Mouse (Mus musculus) testis, adult 2 months (tissue): ENCODE measurements around the gene Reln. TPM values are rescaled to one million over a fixed set of nuclear protein-coding genes. Genes with fewer than 3 reads are reported as not detected.

Experiments used
- H3K27ac ChIP-seq: fragments of 200-500 bp; 2 replicates; pipeline ENCODE4 v1.5.1; 2012; ENCODE audit warnings: low read depth, low read length; ENCODE audit not compliant: control insufficient read depth, insufficient read depth
- H3K27me3 ChIP-seq: fragments of 200-500 bp; 2 replicates; pipeline ENCODE4 v1.6.1; 2012; ENCODE audit warnings: mild to moderate bottlenecking, low read length, moderate library complexity; ENCODE audit not compliant: control insufficient read depth, insufficient read depth
- H3K36me3 ChIP-seq: fragments of 200-500 bp; 2 replicates; pipeline ENCODE4 v1.6.1; 2012; ENCODE audit warnings: mild to moderate bottlenecking, low read length; ENCODE audit not compliant: control insufficient read depth, insufficient read depth
- H3K4me1 ChIP-seq: fragments of 200-500 bp; 2 replicates; pipeline ENCODE4 v1.6.1; 2012; ENCODE audit warnings: low read length; ENCODE audit not compliant: control insufficient read depth, insufficient read depth
- H3K4me3 ChIP-seq: fragments of 200-500 bp; 2 replicates; pipeline ENCODE4 v1.5.1; 2012; ENCODE audit warnings: low read depth, mild to moderate bottlenecking, low read length, moderate library complexity, mixed read lengths; ENCODE audit not compliant: control insufficient read depth
- CTCF ChIP-seq: fragments of 200-500 bp; IDR thresholded peaks from 2 replicates; pipeline ENCODE4 v1.5.1; 2012; ENCODE audit warnings: low read depth, mild to moderate bottlenecking, inconsistent platforms, low read length, moderate library complexity; ENCODE audit not compliant: control insufficient read depth, insufficient read depth, insufficient replicate concordance
- POLR2A ChIP-seq: fragments of 200-500 bp; IDR thresholded peaks from 2 replicates; pipeline ENCODE4 v1.6.1; 2012; ENCODE audit warnings: low read depth, mild to moderate bottlenecking, inconsistent platforms, low read length, moderate library complexity; ENCODE audit not compliant: control insufficient read depth
- polyA plus RNA-seq: library from polyadenylated mRNA; depleted of rRNA; stranded (reverse); fragments of >200 nt; gene quantifications from 2 replicates; pipeline ENCODE4 v1.2.3, GENCODE M21; 2012; rRNA removed

The Reln gene
- polyA plus RNA-seq, 1 experiment = 11.5 TPM

DNA sequence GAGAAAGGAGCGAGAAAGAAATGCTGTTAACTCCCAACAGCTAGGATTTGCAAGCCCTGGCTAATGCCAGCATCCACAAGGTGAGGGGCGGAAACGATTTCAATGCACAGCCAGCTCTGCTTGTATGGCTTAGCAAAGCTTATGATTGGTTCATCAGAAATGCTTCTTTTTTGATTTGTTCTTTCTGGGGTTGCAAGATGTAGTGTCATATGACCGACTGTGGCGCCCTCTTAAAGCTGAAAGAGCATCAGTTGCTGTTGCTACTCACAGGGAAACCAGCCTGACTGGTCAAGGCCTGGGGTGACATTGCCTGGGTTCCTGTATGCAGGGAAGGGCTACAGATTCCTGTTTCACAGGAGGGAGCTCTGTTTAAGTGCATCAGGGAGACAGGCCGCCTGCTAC lies 478.2 kb downstream of the Reln start:
- TF ChIP-seq CTCF = no peak
- no peak for TF ChIP-seq POLR2A
- Histone ChIP-seq H3K4me3 (no peak overlapping the region), H3K36me3 (no peaks in the 10 kb centered on the region), H3K27me3 (no peaks in the 10 kb centered on the region), H3K27ac (no peak overlapping the region), H3K4me1 (peaks cover 11% of the 10 kb centered on the region)

DNA sequence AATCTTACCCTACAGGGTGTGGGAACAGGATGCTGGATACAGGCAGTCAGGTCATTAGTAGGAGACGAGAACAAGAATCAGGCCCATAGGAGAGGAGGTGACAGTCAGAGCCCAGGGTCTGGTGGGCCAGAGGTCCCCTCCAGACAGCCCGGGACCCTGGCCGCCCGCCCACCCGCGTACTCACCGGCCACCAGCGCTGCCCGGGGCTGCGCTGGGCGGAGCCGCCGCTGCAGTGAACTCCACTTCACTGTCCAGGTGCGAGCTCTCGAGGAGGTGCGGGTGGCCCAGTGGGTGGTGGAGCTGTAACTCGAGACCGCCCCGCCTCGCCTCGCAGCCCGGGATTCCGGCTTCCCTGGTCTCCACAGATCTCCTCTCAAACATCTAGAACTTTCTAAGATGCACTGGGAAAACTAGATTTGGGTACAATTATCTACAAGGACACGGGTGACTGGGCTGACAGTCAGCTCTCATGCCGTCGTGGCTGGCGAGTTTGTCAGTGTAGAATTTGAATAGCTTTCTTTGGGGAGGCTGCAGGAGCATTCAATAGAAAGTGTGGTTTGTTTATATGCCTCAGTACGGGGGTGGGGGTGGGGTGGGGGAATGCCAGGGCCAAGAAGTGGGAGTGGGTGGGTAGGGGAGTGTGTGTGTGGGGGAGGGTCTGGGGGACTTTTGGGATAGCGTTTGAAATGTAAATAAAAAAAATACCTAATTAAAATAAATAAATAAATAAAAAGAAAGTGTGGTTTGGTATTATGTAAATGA lies 479.0 kb downstream of the Reln start, which contains the start of gene Slc26a5:
Slc26a5 (minus strand) TSS at position 259 of the 762 bp plus-strand sequence.
- no peaks in the 10 kb centered on the region for H3K36me3 ChIP-seq
- no peaks in the 10 kb centered on the region for H3K27me3 ChIP-seq
- H3K4me3 ChIP-seq = peak within 1 kb of the TSS; percentile 26
- TF ChIP-seq POLR2A = no peak
- no peak for TF ChIP-seq CTCF
- H3K4me1 ChIP-seq = peaks cover 11% of the 10 kb centered on the region
- no peak within 1 kb of the TSS for H3K27ac ChIP-seq

DNA sequence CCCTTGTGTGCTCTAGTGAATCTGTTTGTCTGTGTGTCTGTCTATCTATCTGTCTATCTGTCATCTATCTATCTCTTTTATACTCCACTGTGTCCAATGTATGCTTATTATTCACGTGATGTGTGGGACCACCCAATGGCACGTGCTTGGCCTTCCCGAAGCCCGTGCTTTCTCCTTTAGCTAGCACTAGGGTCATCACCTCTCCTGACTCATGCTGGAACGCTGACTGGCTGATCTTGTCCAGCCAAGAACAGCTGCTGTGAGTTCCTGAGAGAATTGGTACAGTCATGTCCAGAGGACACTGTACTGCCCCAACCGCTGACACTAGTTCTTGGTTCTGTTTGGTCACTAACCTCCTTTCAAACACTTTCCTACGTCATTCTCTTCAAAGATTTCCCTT lies 485.8 kb downstream of the Reln start:
- Histone ChIP-seq H3K27me3 (no peaks in the 10 kb centered on the region), H3K27ac (no peak overlapping the region), H3K4me1 (no peaks in the 10 kb centered on the region), H3K36me3 (no peaks in the 10 kb centered on the region), H3K4me3 (no peak overlapping the region)
- TF ChIP-seq POLR2A (no peak), CTCF (no peak)

DNA sequence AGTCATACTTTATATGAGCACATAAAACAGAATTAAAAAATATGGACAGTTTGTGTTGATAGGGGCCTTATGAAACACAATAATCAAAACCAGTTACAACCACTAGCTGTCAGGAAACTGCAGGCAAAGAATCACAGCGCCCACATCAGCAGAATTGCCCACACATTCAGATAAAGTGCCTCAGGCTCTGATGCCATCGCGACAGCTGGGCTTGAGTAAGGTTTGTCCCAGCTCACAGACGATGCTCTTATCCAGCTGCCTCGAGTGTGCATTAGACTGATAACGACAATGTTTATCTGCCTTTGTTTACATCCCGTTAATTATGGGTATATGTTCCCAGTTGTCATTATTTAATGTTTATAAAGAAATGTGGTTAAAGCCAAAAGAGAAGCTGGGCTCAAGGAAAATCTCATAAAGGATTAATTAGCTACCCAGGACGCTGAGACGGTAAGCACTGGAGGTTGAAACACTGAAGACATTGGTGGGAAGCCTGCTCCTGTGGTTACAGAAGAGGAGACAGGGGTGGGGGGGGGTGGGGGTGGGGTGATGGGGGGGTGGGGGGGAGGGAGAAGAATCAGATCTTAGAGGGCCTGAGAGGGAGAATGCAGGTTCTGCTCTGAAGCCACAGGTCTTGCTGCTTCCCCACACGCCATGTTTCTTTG lies 492.7 kb downstream of the Reln start:
- Histone ChIP-seq H3K27me3 (no peaks in the 10 kb centered on the region), H3K4me3 (no peak overlapping the region), H3K36me3 (no peaks in the 10 kb centered on the region), H3K4me1 (peaks cover 2% of the 10 kb centered on the region; the same call in 1 of the 2 replicates), H3K27ac (no peak overlapping the region)
- TF ChIP-seq CTCF = no peak
- TF ChIP-seq POLR2A = no peak

DNA sequence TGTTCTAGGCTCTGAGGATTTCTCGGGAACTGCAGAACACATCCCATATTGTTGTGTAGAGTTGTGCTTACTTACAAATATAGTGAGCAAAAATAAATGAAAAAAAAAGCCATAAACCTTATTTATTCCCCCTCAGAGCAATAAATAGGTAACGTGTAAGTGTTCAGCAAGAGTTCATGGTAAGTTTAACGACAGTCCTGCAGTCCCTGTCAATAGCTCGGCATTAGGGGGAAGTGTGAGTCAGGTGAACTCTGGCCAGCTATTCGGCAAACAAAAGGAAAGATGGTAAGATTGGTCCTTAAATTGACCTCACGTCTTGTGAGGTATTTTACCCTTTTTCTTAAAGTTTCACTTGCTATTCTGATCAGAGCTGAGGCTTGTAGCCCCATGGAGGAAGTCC lies 497.1 kb downstream of the Reln start:
- H3K27me3 ChIP-seq = no peaks in the 10 kb centered on the region
- no peak overlapping the region for H3K4me3 ChIP-seq
- peaks cover 3% of the 10 kb centered on the region; the same call in 1 of the 2 replicates for H3K4me1 ChIP-seq
- H3K36me3 ChIP-seq = no peaks in the 10 kb centered on the region
- TF ChIP-seq POLR2A (no peak), CTCF (no peak)
- no peak overlapping the region for H3K27ac ChIP-seq

DNA sequence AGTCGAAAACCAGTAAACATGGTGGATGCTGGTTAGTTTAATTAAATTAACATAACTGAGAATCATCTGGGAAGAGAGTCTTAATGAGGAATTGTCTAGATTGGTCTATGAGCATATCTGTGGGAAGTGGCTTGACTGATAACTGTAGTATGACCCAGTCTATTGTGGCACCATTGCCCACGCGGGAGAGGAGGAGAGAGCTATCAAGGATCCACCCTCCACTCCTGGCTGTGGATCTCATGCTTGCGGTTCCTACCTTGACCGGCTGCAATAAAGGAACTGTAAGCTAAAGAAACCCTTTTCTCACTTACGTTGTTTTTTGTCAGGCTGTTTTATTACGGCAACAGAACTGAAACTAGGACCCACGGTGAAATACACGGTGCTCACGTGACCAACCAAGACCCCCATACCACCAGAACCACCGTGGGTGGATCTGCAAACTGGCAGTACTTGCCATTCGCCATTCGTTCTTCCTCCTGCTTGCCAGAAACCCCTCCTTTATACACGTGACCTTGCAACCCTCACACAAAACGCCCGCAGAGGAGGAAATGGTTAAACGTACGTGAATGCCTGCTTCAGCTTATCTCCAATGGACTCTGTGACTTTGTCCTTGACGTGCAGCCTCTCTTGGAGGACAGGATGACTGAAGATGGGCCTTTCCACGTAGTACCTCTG lies 497.7 kb downstream of the Reln start:
- H3K27me3 ChIP-seq = no peaks in the 10 kb centered on the region
- peaks cover 3% of the 10 kb centered on the region; the same call in 1 of the 2 replicates for H3K4me1 ChIP-seq
- no peak overlapping the region for H3K4me3 ChIP-seq
- TF ChIP-seq POLR2A = no peak
- TF ChIP-seq CTCF = no peak
- no peaks in the 10 kb centered on the region for H3K36me3 ChIP-seq
- H3K27ac ChIP-seq = no peak overlapping the region

DNA sequence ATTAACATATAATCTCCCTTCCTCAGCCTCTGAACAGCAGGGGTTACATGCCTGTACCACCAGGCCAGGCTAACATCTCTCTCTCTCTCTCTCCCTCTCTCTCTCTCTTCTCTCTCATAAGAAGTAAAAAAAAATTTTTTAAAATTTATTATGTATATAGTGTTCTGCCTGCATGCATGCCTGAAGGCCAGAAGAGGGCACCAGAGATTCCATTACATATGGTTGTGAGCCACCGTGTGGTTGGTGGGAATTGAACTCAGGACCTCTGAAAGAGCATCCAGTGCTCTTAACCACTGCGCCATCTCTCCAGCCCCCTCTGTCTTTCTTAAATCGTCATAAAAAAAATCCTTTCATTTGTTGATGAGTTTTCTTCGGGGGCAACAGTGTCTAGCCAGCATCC lies 499.8 kb downstream of the Reln start:
- TF ChIP-seq CTCF = no peak
- no peak for TF ChIP-seq POLR2A
- H3K27me3 ChIP-seq = no peaks in the 10 kb centered on the region
- H3K4me1 ChIP-seq = peaks cover 3% of the 10 kb centered on the region; the same call in 1 of the 2 replicates
- no peak overlapping the region for H3K27ac ChIP-seq
- no peaks in the 10 kb centered on the region for H3K36me3 ChIP-seq
- no peak overlapping the region for H3K4me3 ChIP-seq

Other genes starting within 250 kb of the Reln start
- gene Orc5, start 205.7 kb upstream of the Reln start, polyA plus RNA-seq = 4.3 and 7.2 TPM in 2 replicates